Mouse (Mus musculus) cerebellum, postnatal 4 days (tissue): ENCODE measurements around the gene Myl6b.
"Not testable (repeated sequence)": the region's sequence is repeated elsewhere in the genome, so short reads cannot be mapped to it uniquely, and the experiment has no call there.

Experiments
- DNase-seq, 2 experiments: peaks; one replicate each; pipeline ENCODE4 v3.0.0; 2022; ENCODE audit warnings: low spot score in 2 of 2, mixed read lengths in 1 of 2

Gene Myl6b

GRCm38 (mm10) chr10:128493695-128494666 lies 4.5 kb downstream of the Myl6b start, which contains the start of gene Myl6:
Myl6 (minus strand) TSS chr10:128494145.
- DNase-seq, result peak; percentile 92 to 98

GRCm38 (mm10) chr10:128493319-128493694 lies 5.2 kb downstream of the Myl6b start:
- DNase-seq, result no peak

GRCm38 (mm10) chr10:128492633-128493311 lies 5.7 kb downstream of the Myl6b start:
- no peak for DNase-seq

- not testable (repeated sequence) for DNase-seq
Measured at GRCm38 (mm10) chr10:128492051-128492450, 6.4 kb downstream of the Myl6b start.

GRCm38 (mm10) chr10:128491495-128491894 lies 7.0 kb downstream of the Myl6b start:
- no peak for DNase-seq

GRCm38 (mm10) chr10:128490912-128491311 lies 7.6 kb downstream of the Myl6b start:
- no peak for DNase-seq

- no peak for DNase-seq
Measured at GRCm38 (mm10) chr10:128490232-128490631, 8.3 kb downstream of the Myl6b start.

GRCm38 (mm10) chr10:128489785-128490184 lies 8.7 kb downstream of the Myl6b start:
- DNase-seq, result no peak

- no peak for DNase-seq
Measured at GRCm38 (mm10) chr10:128489380-128489779, 9.1 kb downstream of the Myl6b start.

GRCm38 (mm10) chr10:128488776-128489175 lies 9.7 kb downstream of the Myl6b start:
- no peak for DNase-seq

- DNase-seq, result no peak
Measured at GRCm38 (mm10) chr10:128487861-128488712, 10.4 kb downstream of the Myl6b start.

- no peak for DNase-seq
Measured at GRCm38 (mm10) chr10:128486370-128486769, 12.1 kb downstream of the Myl6b start.

GRCm38 (mm10) chr10:128474366-128474765 lies 24.1 kb downstream of the Myl6b start:
- DNase-seq, result no peak

GRCm38 (mm10) chr10:128460270-128460630 lies 38.2 kb downstream of the Myl6b start:
- DNase-seq, result no peak

- peak in 1 of 2 experiments; percentile 44 for DNase-seq
Measured at GRCm38 (mm10) chr10:128459409-128460269, 38.8 kb downstream of the Myl6b start.

- DNase-seq, result peak; percentile 66 to 86
Measured at GRCm38 (mm10) chr10:128458719-128459408, 39.6 kb downstream of the Myl6b start, which contains the start of gene Smarcc2. Smarcc2 (plus strand) TSS chr10:128459248.

GRCm38 (mm10) chr10:128458348-128458718 lies 40.2 kb downstream of the Myl6b start:
- peak; percentile 95 to 98 for DNase-seq

GRCm38 (mm10) chr10:128457676-128458075 lies 40.8 kb downstream of the Myl6b start:
- DNase-seq, result no peak

GRCm38 (mm10) chr10:128455280-128455679 lies 43.2 kb downstream of the Myl6b start:
- DNase-seq, result peak in 1 of 2 experiments; percentile 66

GRCm38 (mm10) chr10:128454471-128454870 lies 44.0 kb downstream of the Myl6b start:
- DNase-seq, result no peak
